Mouse (Mus musculus): ENCODE results near the gene Haao.
"Not testable (repeated sequence)": the region's sequence is repeated elsewhere in the genome, so short reads cannot be mapped to it uniquely, and the experiment has no call there.

The Haao gene

DNA sequence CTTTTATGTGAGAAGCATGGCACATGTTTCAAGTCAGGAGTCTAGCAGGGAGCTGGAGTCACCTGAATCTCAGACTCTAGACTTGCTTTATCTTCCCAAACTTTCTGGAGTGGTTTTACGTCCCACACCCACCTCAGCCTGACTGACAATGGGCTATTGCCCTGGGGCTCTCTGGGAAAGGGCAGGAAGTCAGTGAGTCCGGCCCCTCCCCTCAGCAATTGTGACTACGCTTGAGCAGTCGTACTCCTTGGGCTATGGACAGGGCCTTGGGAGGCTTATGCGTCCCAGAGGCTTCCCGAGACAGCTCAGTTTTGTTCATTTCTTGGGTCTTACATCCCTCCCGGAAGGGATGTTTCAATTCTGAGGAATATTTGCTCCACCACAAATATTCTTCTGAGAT is 17.6 kb upstream of the Haao start:
- no peak for DNase-seq (ENCODE audit: low spot score in 2 of 2)

DNA sequence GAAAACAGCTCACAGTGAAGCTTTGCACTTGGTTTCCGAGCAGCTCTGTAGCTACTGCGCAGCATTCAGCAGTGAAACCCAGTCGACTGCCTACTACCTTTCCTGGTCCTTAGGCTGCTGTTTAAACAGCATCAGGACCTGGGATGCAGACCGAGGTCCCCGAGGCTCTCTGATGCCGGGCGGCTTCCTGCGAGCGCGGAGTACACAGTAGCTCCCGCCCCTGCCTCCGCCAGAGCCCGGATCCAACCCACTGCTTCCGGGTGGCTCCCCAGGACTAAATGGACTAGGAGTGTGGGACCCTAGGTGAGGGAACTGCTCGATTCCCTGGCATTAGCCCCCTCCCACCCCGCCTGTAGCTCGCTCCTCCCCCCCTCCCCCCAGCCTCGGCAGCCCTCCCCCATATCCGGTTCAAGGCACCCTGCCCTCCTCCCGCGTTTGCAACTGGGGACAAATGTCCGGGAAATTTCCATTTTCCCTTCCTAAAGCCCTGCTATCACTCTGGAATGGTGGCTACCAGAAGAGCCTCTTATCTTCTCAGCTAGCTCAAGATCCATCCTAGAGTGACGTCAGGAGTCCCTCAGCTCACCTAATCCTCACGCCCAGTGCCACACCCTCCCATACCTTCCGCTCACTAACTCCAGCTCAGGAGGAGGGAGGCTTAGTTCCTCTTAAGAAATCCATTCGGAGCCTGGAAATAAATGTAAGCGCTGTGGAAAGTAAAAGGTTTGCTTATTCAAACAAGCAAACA is 14.5 kb upstream of the Haao start:
- DNase-seq (ENCODE audit: low spot score in 2 of 2) = peak in 1 of 2 experiments; percentile 59

DNA sequence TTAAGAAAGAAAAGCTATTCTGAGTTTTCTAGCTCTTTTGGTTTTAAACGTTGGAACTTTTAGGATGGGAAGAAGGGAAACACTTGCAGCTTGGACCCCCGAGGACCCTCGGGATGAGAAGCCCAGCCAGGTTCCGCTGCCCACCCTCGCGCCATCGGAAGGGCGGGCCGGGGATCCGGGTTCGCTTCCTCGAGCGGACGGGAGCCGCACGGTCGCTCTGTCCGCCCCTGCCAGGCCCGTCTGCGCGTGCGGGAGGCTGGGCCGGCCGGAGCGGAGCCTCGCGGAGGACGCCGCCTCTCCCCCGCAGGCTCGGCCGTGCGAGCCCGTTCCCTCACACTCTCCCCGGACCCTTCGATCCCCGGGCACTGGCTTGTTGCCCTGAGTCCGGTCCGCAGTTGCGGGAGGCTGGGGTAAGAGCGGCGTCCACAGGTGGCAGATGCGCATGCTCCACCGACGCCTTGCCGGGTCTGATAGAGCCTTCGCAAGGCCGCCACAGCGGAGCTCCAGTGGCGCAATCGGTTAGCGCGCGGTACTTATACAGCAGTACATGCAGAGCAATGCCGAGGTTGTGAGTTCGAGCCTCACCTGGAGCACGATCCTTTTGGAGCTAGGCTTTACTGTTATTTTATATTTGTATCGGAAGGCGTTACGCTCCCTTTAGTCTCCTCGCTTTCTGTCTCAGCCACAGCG is 13.8 kb upstream of the Haao start:
- peak; percentile 99 for DNase-seq (ENCODE audit: low spot score in 2 of 2)

DNA sequence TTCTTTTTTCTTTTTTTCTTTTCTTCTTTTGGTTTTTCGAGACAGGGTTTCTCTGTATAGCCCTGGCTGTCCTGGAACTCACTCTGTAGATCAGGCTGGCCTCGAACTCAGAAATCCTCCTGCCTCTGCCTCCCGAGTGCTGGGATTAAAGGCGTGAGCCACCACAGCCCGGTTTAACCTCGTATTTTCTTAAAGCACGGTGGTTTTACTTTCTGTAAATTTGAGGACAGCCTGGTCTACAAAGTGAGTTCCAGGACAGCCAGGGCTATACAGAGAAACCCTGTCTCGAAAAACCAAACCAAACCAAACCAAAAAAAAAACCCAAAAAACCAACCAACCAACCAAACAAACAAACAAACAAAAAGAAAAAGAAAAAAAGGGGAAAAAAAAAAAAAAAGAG is 13.2 kb upstream of the Haao start:
- DNase-seq (ENCODE audit: low spot score in 2 of 2) = not testable (repeated sequence)

DNA sequence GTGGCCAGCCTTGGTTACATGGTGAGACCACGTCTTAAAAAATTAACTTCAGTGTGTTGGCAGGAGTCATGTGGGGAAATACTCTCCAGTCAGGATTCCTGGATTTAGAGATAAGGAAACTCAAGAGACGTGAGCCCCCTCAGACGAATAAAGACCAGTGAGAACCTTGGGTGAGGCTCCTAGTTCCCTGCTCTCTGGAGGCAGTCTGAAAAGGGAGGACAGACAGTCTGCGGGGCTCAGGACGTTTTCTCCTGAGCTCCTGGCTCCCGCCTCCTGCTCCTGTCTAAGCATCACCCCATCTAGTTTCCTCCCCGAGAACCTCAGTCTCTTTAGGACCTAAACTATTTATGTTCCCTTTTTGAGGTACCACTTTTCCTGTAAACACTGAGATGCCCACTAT is 12.5 kb upstream of the Haao start:
- DNase-seq (ENCODE audit: low spot score in 2 of 2) = no peak

DNA sequence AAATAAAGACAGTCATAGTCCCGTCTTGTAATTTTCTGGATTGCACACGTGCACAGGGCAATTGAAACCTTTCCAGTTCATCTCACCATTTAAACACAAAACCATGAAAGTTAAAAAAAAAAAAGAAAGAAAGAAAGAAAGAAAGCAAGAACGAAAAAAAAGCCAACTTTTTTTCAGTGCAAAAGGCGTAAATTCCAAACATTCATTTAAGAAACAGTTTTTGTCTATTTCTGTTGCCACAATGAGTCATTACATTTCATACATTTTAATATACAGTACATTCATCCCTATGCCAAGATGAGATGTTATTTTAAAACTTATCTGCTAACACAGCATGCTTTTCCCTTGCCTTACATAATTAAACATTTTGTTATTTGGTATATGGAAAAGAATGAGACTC is 11.9 kb upstream of the Haao start:
- no peak for DNase-seq (ENCODE audit: low spot score in 2 of 2)

DNA sequence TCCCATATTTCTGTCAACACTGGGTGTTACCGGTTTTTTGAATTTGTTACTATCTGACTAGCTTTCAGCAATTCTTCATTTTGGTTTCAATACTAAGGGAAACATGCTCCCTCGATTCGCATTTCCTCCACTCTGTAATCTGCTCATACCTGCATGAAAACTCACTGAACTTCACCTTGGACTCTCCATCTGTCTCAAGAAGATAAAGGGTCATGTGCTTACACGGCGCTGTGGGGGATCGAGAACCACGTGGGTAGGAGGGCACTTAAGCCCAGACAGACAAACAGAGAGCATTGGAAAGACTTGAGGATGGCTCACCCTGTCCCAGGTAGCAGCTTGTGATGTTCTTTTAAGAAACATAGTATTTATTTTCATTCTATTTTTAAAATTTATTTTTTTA is 10.7 kb upstream of the Haao start:
- no peak for DNase-seq (ENCODE audit: low spot score in 2 of 2)

DNA sequence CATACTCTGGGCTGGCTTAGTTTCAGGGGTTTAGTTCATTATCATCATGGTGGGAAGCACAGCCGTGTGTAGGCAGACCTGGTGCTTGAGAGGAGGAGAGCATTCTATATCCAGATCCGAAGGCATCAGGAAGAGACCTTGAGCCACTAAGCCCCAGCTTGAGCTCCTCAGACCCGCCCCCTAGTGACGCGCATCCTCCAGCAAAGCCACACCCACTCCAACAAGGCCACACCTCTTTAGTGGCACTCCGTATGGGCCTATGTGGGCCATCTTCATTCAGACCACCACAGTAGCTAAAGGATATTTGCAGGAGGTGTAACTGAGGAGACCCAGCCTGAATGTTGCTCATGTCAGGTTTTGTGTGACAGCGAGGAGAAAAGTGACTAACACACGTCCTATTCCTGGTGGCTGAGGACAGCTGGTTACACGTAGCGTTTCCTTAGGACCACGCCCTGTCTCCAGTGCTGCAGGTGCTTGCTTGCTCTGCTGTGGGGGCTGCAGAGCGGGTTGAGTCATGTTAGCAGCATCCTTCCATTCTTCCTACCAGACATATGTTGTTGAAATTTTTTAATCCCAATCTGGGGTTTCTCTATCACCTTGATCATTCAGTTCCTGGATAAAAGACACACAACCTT is 6.6 kb upstream of the Haao start:
- no peak for DNase-seq (ENCODE audit: low spot score in 2 of 2)

DNA sequence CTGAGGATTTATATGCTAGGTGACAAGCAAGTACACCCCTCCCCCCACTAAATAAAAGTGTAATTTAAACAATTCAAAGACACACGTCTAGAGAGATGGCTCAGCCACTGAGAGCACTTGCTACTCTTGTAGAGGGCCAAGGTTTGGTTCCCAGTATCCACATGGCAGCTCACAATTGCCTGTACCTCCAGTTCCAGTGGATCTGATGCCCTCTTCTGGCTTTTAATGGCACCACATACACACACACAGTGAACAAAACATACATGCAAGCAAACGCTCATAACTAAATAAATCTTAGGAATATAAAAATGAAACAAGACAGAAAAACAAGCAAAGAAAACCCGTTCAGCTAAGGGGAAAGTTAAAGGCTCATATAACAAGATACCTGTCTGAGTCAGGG is 6.1 kb upstream of the Haao start:
- DNase-seq (ENCODE audit: low spot score in 2 of 2) = no peak

DNA sequence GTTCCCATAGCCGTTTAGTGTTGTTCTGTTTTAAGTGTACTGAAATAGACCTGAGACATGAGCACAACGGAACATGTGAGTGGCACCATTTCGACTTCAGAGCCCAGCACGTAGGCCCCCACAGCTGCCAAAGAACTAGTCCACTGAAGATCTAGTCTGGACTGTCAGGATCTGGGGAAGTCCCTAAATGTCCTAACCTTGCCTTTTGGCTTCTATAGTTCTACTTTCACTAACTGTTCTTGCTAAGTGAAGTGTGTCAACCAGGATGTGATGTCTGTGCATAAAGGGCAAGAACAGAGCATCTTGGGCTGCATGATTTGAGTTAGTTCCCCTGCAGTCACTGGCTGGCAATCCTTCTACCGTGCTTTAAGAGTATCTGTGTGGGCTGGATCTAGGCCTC is 3.1 kb upstream of the Haao start:
- DNase-seq (ENCODE audit: low spot score in 2 of 2) = no peak

DNA sequence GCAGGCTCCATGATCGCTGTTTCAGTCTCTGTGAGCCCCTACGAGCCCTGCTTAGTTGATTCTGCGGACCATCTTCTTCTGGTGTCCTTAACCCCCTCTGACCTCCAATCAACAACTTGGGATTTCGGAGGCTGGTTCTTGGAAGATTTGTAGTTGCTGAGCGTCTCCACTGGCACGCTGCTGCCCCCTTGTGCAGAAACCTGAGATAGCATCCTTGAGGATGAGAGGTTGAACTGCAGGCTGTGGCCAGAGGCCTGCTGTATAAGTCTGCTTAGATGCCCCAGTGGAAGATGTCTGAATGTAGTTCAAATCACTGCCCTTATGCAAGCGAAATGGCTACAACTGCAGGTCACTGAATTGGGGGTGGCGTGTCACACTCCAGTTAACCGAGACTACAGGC is 2.7 kb upstream of the Haao start:
- DNase-seq (ENCODE audit: low spot score in 2 of 2) = peak; percentile 91 to 94

DNA sequence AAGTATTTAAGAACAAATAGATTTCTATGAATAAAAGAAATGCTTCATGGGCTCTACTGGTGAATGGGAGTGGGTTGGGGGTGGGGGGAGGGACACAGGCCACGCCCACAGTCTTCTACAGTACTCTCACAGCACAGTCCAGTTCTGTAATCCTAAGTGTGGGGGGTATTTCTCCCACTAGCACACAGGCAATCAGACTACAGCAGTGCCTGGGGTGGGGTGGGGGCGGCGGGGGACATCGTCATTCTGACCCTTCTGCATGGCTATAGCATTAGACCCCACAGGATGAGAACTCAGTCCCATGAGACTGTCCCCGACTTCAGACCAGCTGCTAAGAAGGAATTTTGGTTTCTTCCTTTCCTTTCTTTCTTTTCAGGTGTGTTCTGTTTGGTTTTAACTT is 2.0 kb upstream of the Haao start:
- no peak for DNase-seq (ENCODE audit: low spot score in 2 of 2)

DNA sequence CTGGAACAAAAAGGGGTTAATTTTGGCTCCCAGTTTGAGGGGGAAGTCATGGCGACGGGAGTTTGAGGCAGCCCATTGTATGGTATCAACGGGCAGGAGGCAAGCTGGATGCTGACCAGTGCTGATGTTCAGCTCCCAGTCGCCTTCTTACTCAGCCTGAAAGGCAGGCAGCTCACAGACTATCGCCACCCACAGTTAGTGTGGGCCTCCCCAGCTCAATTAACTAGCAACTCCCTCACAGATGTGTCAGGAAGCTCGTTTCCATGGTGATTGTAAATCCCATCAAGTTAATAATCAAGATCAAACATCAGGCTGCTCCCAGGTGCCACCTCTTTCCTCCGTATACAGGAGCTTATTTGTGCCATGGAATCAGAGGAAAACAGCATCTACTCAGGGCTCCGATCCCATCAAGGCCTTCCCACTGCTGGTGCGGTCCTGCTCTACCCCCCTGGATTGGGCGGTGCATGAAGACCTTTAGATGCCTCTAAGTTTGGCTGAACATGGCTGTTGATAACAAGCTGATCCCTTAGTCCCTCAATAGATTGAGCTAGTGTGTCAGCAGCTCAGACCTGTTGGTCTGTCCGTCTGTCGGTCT is 1.4 kb upstream of the Haao start:
- DNase-seq (ENCODE audit: low spot score in 2 of 2) = no peak

DNA sequence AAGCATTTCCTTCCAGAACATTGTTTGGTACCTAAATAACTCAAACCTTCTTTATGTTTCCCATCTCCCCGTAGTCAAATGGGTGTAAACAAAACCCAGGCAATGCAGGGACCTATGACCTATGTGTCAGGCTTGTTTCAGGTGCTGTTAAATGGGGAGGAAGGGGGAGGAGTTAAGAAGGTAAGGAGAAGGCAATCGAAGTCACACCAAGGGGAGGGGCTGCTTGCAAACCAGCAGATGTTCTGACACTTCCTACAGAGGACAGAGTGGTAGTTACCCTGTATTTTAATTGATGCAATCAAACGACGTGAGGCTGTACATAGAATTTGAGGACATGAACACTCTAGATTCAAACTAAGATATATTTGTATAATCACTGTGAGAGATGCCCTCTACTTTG is 719 bp upstream of the Haao start:
- DNase-seq (ENCODE audit: low spot score in 2 of 2) = no peak

DNA sequence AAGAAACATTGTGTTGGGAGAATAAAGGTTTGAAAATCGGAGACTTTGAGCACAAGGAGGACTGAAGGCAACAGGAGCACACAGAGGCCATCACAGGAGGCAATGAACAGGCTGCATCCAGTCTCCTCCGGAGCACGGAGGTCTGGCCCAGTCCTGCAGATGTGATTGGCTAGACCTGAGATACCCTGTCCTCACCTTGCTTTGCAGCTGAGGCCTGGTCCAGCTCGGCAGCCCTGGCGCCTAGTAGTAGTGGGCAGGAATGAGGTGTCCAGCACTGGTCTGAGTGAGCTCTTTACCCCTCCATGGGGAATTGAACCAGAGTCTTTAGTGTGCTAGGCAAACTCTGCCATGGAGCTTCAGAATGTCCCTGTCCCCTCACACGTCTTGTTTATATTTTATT is 663 bp downstream of the Haao start:
- no peak for DNase-seq (ENCODE audit: low spot score in 2 of 2)

DNA sequence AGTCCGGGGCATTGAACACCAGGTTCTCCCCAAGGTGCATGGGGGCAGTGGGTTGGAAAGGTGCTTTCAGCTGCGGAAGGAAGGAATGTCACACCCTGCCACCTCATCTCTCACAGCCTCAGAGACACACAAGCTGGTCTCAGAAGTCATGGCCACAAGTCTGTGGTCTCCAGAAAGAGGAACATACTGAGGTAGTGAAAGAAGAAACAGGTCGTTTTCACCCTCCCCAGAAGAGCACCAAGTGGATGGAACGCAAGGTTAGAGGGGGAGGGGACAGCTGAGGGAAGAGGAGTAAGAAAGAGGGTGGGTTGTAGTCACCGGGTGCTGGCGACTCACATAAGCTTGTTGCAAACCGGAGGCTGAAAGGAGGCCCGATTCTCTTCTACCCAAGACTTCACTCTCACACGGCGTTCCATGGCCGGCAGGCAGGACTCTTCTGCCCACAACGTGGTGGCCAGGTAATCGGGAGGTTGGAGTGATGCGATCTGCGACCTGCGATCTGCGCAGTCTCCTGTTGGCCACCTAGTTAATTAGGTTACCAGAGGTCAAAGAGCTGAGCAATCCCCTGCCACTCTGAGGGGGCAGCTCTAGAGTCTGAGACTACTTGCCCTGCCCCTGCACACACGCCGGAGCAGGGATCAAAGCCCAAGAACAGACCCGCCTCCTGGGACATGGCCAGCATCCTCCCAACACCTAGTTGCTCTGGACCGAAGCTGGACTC is 1.3 kb downstream of the Haao start:
- DNase-seq (ENCODE audit: low spot score in 2 of 2) = no peak

DNA sequence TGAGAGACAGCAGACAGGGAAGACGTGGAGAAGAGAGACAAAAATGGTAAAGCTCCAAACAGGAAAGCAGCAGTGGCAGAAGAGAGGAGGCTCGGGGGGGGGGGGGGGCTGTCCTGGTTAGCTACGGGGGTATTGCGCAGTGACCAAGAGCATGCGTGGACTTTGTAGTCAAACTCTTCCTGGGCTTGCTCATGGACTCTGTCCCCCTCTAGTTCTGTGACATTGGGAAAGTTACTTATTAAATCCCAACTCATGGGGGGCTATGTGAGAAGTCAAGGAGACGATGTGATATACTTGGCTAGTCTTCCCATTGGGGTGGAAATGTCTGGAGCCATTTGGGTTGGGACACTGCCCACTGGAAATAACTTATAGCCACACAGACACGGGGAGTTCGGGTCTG is 2.2 kb downstream of the Haao start:
- no peak for DNase-seq (ENCODE audit: low spot score in 2 of 2)

DNA sequence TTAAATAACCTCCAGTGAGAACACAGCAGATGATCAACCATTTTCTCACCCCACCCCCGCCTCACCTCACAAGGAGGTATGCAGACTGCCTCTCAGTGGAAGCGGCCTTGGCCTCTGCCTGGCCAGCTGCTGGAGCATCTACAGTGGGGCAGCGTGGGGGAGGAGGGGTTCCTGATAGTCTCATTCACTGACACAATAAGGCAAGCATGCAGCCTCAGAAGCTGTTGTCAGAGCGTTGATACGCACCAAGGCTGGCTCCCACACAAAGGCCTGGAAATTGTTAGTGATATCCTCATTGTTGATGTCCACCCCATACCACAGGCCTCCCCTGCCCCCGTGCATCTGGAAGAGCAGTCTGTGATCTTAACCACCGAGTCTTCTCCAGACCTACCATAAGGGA is 4.0 kb downstream of the Haao start:
- no peak for DNase-seq (ENCODE audit: low spot score in 2 of 2)

DNA sequence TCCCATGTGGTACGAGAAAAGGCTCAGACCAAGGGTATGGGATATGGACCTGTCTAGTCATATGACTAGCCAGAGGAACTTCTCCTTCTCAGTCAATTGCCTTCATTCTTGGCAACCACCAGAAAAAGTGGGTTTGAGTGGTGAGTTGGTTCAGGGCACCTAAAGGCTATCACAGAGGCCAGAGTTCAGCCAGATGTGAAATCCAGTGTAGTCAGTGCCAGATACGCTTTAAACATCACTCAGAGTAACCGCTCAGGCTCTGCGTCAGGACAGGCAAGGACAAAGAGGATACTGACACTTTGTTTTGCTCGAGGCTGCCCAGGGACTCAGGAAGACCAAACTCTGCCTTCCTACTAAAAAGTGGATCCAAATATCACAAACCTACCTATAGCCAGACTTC is 6.8 kb downstream of the Haao start:
- no peak for DNase-seq (ENCODE audit: low spot score in 2 of 2)

DNA sequence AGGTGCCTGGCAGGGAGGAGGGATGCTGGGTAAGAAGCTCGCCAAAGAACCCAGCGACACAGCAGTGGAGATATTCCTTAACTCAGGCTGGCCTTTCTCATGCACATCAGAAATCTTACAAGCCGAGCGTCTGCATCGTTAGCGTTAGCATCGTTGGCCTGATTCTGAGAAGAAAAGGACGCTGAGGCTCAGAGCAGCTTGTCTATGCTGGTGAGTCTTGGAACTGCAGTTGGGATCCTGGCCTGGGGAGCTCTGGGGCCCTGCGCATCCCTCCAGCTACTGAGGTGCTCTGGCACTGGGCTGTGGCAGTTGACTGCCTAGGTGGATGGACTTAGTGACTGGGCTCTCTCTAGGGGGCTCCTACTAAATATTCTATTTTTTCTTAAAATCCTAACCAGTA is 8.6 kb downstream of the Haao start:
- DNase-seq (ENCODE audit: low spot score in 2 of 2) = no peak

DNA sequence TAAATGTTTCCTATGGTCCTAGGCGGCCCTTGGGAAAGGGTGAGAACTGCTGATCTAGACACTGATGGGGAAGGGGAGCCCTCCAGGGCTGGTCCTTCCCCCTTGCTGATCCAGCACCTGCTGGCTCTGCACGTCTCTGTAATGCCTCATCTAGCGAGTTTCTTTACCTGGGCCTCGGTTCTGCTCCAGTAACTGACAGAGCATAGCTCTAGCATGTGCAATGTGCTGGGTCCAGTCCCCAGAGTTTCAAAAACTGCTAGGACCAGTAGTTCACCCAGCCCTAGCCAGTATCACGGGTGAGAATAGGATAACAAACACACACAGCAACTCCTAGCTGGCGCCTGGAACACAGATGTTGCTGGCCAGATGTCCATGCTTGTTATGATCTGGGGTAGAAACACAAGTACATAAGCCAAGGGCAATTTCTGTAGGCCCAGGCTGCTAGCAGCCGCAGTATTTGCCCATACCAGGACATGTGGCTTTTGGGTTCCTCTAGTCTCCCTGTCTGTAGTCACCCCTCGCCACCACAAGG is 10.0 kb downstream of the Haao start:
- no peak for DNase-seq (ENCODE audit: low spot score in 2 of 2)

DNA sequence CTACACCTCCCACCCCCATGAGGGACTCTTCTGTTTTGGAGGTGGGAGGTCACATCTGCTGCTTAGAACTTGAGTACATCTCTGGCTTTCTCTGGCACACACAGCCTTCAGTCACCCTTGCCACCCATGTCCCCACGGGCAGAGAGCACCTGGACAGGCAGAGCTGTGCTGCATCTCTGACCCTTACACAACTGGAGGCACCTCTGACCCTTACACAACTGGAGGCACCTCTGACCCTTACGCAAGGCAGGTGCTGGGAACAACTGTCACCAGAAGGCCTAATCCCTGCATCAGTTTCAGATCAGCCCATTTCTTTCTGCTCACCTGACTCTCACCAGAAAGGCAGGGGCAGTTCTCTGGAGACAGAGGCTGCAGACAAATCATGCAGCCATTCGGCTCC is 11.7 kb downstream of the Haao start:
- DNase-seq (ENCODE audit: low spot score in 2 of 2) = no peak

Data from frontal cortex, postnatal 25 days (tissue).